Mouse (Mus musculus): Measurements from ENCODE around the gene Surf2. TPM values are rescaled to one million over a fixed set of nuclear protein-coding genes. Genes with fewer than 3 reads are reported as not detected.
A peak's percentile ranks its signal among the peaks of the same experiment; 100 is the strongest.
"Not testable (repeated sequence)": the region's sequence is repeated elsewhere in the genome, so short reads cannot be mapped to it uniquely, and the experiment has no call there.

The Surf2 gene
- 33.2 and 36.8 TPM in 2 replicates for polyA plus RNA-seq (2014; fragmentation: Nextera tagmentation; extraction: Ambion mirVana)

DNA sequence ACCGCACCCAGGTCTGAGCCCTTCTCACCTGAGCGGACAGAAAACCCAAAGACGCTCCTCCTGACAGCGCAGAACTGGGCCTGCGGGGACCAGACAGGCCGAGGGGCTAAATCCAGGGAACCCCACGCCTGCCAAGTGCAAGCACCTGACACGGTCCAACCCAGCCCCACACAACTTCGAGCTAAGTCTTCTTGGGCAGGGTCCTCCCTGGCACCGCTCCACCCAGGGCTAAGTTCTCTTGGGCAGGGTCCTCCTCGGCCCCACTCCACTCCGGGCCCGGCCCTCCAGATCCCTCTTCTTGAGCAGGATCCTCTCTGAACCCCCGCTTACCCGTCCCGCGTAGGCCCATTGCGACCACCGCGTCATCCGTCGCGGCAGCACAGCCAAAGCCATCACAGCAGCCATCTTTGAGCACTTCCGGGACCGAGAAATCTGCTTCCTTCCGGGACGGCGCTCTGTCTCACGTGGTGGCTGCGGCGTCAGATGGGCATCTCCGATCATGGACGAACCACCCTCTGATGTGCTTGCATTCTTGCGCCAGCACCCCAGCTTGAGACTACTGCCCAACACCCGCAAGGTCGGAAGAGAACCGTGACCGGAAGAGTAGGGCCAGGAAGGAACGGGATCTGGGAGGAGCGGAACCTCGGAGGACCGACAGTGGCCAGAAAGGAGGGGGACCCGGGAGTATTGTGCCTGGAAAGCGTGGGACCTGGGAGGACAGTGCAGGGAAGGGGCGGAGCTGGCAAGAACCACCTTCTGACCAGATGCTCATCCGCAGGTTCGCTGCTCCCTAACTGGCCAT, at the start of gene Surf2, which contains the start of gene Surf1:
Surf2 (plus strand) TSS at position 441 of the 802 bp plus-strand sequence.
Surf1 (minus strand) TSS at position 604 of the 802 bp plus-strand sequence.
- H3K27me3 ChIP-seq (ENCODE audit: control insufficient read depth, insufficient read depth, low read length), result no peaks in the 10 kb centered on the region
- 1% methylated on average over 47 of the region's 47 CpGs for WGBS
- peak within 1 kb of the TSS; percentile 94 for H3K4me2 ChIP-seq (replicated peaks; ENCODE audit: low read depth, low read length)
- H3K4me3 ChIP-seq (ENCODE audit: low read depth, low read length), result peak within 1 kb of the TSS; percentile 73
- ATAC-seq (ENCODE audit: insufficient number of reproducible peaks, insufficient read depth, low FRiP score, low read depth), result peak; percentile 79
- peak within 1 kb of the TSS; percentile 69 for H3K27ac ChIP-seq (ENCODE audit: low read length)
- no peaks in the 10 kb centered on the region for H3K9me3 ChIP-seq (ENCODE audit: control insufficient read depth, low read depth, low read length)
- H3K36me3 ChIP-seq (ENCODE audit: control insufficient read depth, insufficient read depth, low read length), result peaks cover 59% of the 10 kb centered on the region
- peaks cover 21% of the 10 kb centered on the region for H3K4me1 ChIP-seq (ENCODE audit: control insufficient read depth, insufficient read depth, low read length)
- H3K9ac ChIP-seq (replicated peaks; ENCODE audit: low read depth, low read length), result peak within 1 kb of the TSS; percentile 85

GRCm38 (mm10) chr2:26870666-26871065, 45.5 kb upstream of the Surf2 start:
- 59% methylated on average over 6 of the region's 6 CpGs for WGBS
- Histone ChIP-seq H3K9ac (replicated peaks; ENCODE audit: low read depth, low read length) (no peak overlapping the region), H3K9me3 (ENCODE audit: control insufficient read depth, low read depth, low read length) (no peaks in the 10 kb centered on the region), H3K4me1 (ENCODE audit: control insufficient read depth, insufficient read depth, low read length) (no peaks in the 10 kb centered on the region), H3K27ac (ENCODE audit: low read length) (no peak overlapping the region), H3K27me3 (ENCODE audit: control insufficient read depth, insufficient read depth, low read length) (no peaks in the 10 kb centered on the region), H3K4me3 (ENCODE audit: low read depth, low read length) (no peak overlapping the region), H3K36me3 (ENCODE audit: control insufficient read depth, insufficient read depth, low read length) (no peaks in the 10 kb centered on the region), H3K4me2 (replicated peaks; ENCODE audit: low read depth, low read length) (no peak overlapping the region)
- no peak for ATAC-seq (ENCODE audit: insufficient number of reproducible peaks, insufficient read depth, low FRiP score, low read depth)

- H3K36me3 ChIP-seq (ENCODE audit: control insufficient read depth, insufficient read depth, low read length), result no peaks in the 10 kb centered on the region
- no peak for ATAC-seq (ENCODE audit: insufficient number of reproducible peaks, insufficient read depth, low FRiP score, low read depth)
- no peaks in the 10 kb centered on the region for H3K27me3 ChIP-seq (ENCODE audit: control insufficient read depth, insufficient read depth, low read length)
- H3K27ac ChIP-seq (ENCODE audit: low read length), result no peak overlapping the region
- H3K4me2 ChIP-seq (replicated peaks; ENCODE audit: low read depth, low read length), result no peak overlapping the region
- no peak overlapping the region for H3K4me3 ChIP-seq (ENCODE audit: low read depth, low read length)
- no peaks in the 10 kb centered on the region for H3K4me1 ChIP-seq (ENCODE audit: control insufficient read depth, insufficient read depth, low read length)
- H3K9me3 ChIP-seq (ENCODE audit: control insufficient read depth, low read depth, low read length), result peaks cover 3% of the 10 kb centered on the region; the same call in 1 of the 2 replicates
- no peak overlapping the region for H3K9ac ChIP-seq (replicated peaks; ENCODE audit: low read depth, low read length)
Observed at GRCm38 (mm10) chr2:26878571-26878970, 37.6 kb upstream of the Surf2 start.

GRCm38 (mm10) chr2:26885541-26885940, 30.6 kb upstream of the Surf2 start:
- not testable (repeated sequence) for H3K9me3 ChIP-seq (ENCODE audit: control insufficient read depth, low read depth, low read length); H3K4me2 ChIP-seq (replicated peaks; ENCODE audit: low read depth, low read length); H3K27me3 ChIP-seq (ENCODE audit: control insufficient read depth, insufficient read depth, low read length); ATAC-seq (ENCODE audit: insufficient number of reproducible peaks, insufficient read depth, low FRiP score, low read depth); H3K4me1 ChIP-seq (ENCODE audit: control insufficient read depth, insufficient read depth, low read length); H3K4me3 ChIP-seq (ENCODE audit: low read depth, low read length); H3K9ac ChIP-seq (replicated peaks; ENCODE audit: low read depth, low read length); H3K27ac ChIP-seq (ENCODE audit: low read length)
- WGBS, result 77% methylated on average over 2 of the region's 2 CpGs
- H3K36me3 ChIP-seq (ENCODE audit: control insufficient read depth, insufficient read depth, low read length), result peaks cover 10% of the 10 kb centered on the region; the same call in 1 of the 2 replicates

DNA sequence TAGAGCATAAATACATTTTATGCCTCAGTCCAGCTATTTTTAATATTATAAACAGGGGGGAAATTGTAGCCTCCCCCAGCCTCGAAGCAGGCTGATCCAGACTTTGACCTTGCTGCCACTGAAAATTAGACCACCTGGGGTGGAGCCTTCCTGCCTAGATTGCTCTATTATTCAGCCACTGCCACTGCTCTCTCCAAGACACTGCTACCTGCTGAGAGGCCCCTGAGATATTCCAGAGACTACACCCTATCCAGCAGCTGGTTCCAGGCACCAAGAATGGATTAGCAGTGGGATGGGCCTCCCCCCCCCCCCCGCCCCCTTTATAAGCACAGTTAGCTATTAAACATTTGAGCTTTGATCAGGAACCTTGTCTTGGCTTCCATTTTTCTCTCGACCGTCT, 30.0 kb upstream of the Surf2 start:
- peaks cover 14% of the 10 kb centered on the region; the same call in 1 of the 2 replicates for H3K36me3 ChIP-seq (ENCODE audit: control insufficient read depth, insufficient read depth, low read length)
- ATAC-seq (ENCODE audit: insufficient number of reproducible peaks, insufficient read depth, low FRiP score, low read depth); H3K4me2 ChIP-seq (replicated peaks; ENCODE audit: low read depth, low read length); H3K27ac ChIP-seq (ENCODE audit: low read length); H3K9ac ChIP-seq (replicated peaks; ENCODE audit: low read depth, low read length); H3K4me1 ChIP-seq (ENCODE audit: control insufficient read depth, insufficient read depth, low read length); H3K9me3 ChIP-seq (ENCODE audit: control insufficient read depth, low read depth, low read length); H3K27me3 ChIP-seq (ENCODE audit: control insufficient read depth, insufficient read depth, low read length); H3K4me3 ChIP-seq (ENCODE audit: low read depth, low read length): not testable (repeated sequence)
- 81% methylated on average over 4 of the region's 4 CpGs for WGBS

- 92% methylated on average over 4 of the region's 4 CpGs for WGBS
- H3K36me3 ChIP-seq (ENCODE audit: control insufficient read depth, insufficient read depth, low read length), result peaks cover 66% of the 10 kb centered on the region
- no peaks in the 10 kb centered on the region for H3K9me3 ChIP-seq (ENCODE audit: control insufficient read depth, low read depth, low read length)
Observed at GRCm38 (mm10) chr2:26895898-26896297, 20.3 kb upstream of the Surf2 start.

GRCm38 (mm10) chr2:26900731-26901130, 15.4 kb upstream of the Surf2 start:
- Histone ChIP-seq H3K4me2 (replicated peaks; ENCODE audit: low read depth, low read length) (no peak overlapping the region), H3K9ac (replicated peaks; ENCODE audit: low read depth, low read length) (no peak overlapping the region), H3K4me3 (ENCODE audit: low read depth, low read length) (no peak overlapping the region), H3K4me1 (ENCODE audit: control insufficient read depth, insufficient read depth, low read length) (peaks cover 14% of the 10 kb centered on the region), H3K9me3 (ENCODE audit: control insufficient read depth, low read depth, low read length) (no peaks in the 10 kb centered on the region), H3K27me3 (ENCODE audit: control insufficient read depth, insufficient read depth, low read length) (no peaks in the 10 kb centered on the region), H3K36me3 (ENCODE audit: control insufficient read depth, insufficient read depth, low read length) (peaks cover 43% of the 10 kb centered on the region), H3K27ac (ENCODE audit: low read length) (no peak overlapping the region)
- ATAC-seq (ENCODE audit: insufficient number of reproducible peaks, insufficient read depth, low FRiP score, low read depth), result no peak
- 69% methylated on average over 1 of the region's 1 CpGs for WGBS

More at GRCm38 (mm10) chr2:26895898-26896297, 20.3 kb upstream of the Surf2 start:
- Histone ChIP-seq H3K9ac (replicated peaks; ENCODE audit: low read depth, low read length) (no peak overlapping the region), H3K27ac (ENCODE audit: low read length) (no peak overlapping the region), H3K4me2 (replicated peaks; ENCODE audit: low read depth, low read length) (no peak overlapping the region), H3K4me3 (ENCODE audit: low read depth, low read length) (no peak overlapping the region), H3K4me1 (ENCODE audit: control insufficient read depth, insufficient read depth, low read length) (no peaks in the 10 kb centered on the region), H3K27me3 (ENCODE audit: control insufficient read depth, insufficient read depth, low read length) (no peaks in the 10 kb centered on the region)
- ATAC-seq (ENCODE audit: insufficient number of reproducible peaks, insufficient read depth, low FRiP score, low read depth), result no peak

DNA sequence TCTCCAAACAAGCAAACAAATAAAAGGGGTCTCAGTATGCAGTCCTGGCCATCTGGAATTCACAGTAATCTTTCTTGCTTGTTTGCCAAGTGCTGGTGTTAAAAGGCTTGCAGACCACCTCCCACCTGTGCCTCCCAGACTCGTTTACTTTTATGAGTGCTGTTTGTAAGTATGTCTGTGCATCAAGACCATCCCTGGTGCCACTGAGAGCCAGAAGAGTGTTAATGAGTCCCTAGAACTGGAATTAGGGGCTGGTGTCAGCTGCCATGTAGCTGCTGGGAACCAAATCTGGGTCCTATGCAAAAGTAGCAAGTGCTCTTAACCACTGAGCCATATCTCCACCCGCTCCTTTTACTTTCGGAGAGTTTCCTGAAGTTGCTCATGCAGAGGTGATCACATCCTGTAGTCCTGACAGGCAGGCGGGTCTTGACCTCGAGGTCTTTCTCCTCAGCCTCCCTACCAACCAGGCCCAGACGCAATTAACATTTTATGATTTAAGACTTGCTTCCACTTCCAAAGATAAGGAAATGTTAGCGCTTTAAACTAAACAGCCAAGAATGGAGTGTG, 14.2 kb upstream of the Surf2 start:
- Histone ChIP-seq H3K9me3 (ENCODE audit: control insufficient read depth, low read depth, low read length) (no peaks in the 10 kb centered on the region), H3K4me3 (ENCODE audit: low read depth, low read length) (peak overlapping the region; percentile 75), H3K27me3 (ENCODE audit: control insufficient read depth, insufficient read depth, low read length) (no peaks in the 10 kb centered on the region), H3K36me3 (ENCODE audit: control insufficient read depth, insufficient read depth, low read length) (peaks cover 50% of the 10 kb centered on the region), H3K27ac (ENCODE audit: low read length) (no peak overlapping the region), H3K4me1 (ENCODE audit: control insufficient read depth, insufficient read depth, low read length) (peaks cover 14% of the 10 kb centered on the region), H3K9ac (replicated peaks; ENCODE audit: low read depth, low read length) (peak overlapping the region; percentile 66), H3K4me2 (replicated peaks; ENCODE audit: low read depth, low read length) (peak overlapping the region; percentile 78)
- 8% methylated on average over 7 of the region's 7 CpGs for WGBS
- no peak for ATAC-seq (ENCODE audit: insufficient number of reproducible peaks, insufficient read depth, low FRiP score, low read depth)
